Mouse (Mus musculus) bone marrow macrophage, adult 2 months (primary cell): ENCODE results near the gene Ctla4.

Experiments used
- CTCF ChIP-seq: IDR thresholded peaks from 2 replicates; pipeline ENCODE4 v1.5.1; 2012; ENCODE audit warnings: low read depth, mild to moderate bottlenecking, low read length, moderate library complexity
- POLR2A ChIP-seq: IDR thresholded peaks from 2 replicates; pipeline ENCODE4 v1.6.1; 2012; ENCODE audit warnings: mild to moderate bottlenecking, low read depth, low read length, borderline replicate concordance

DNA sequence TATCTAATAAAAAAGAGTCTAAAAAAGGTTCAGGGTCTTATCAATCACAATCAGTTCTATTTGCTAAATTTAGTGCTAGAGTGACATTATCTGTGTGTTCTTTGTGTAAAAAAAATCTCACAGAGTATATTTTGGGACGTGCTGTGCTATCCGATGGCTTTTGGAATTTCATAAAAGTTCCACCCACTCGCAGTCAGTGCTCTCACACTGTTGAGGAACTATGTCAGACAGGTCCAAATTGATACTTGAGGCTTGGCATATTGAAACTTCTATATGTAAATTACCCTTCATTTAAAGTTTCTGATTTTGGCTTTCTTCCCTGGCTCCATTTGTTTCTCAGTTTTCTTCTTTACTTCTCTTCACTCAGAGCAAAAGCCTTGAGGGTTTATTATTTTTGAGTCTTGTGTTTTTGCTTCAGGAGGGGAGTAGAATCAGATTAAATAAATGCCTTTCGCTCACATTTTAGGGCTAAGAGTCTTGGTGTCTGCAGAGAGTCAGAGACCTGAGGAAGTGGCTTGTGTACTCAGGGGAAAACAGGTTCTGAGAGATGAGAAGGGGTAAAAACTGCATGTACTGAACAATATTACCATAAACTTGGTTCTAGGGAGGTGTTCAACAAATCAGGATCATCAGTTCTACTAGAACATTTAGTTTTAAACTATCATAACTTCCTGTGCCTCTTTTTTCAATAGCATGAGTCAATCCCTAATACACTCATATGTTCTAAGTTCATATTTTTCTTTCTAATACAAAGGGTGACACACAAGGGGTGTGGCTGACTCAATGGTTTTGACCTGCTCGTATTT is 11.5 kb downstream of the Ctla4 start:
- no peak for TF ChIP-seq CTCF
- TF ChIP-seq POLR2A = no peak
